8 mouse cellular contexts compared by ENCODE assay signal in genomic region chr1:131269797-131270578, GRCm38 (mm10). TPM values are rescaled to one million over a fixed set of nuclear protein-coding genes. Genes with fewer than 3 reads are reported as not detected.
DNase-seq lines count a peak whose midpoint lies in the region; ATAC-seq and TF ChIP-seq lines count a peak whose summit lies in the region.

No protein-coding gene starts in this region.

- DNase-seq in MEL-GATA-1-ER (ENCODE audit: extremely low read depth, low read depth) = peak; percentile 41
- peak; percentile 59 to 81 for DNase-seq in layer of hippocampus, adult 8-10 months (ENCODE audit: low spot score in 2 of 2)
- DNase-seq in lung, postnatal 0 days (ENCODE audit: low spot score) = peak; percentile 75
- peak; percentile 92 for DNase-seq in retina, embryonic 14.5 days (ENCODE audit: low spot score)
- DNase-seq in thymus, postnatal 25 days = peak; percentile 83

- H3K4me1 ChIP-seq in forebrain, embryonic 12.5 days = peaks cover 3% of the 10 kb centered on the region
- H3K4me1 ChIP-seq in hindbrain, embryonic 12.5 days = no peaks in the 10 kb centered on the region
- no peaks in the 10 kb centered on the region for H3K4me1 ChIP-seq in lung, postnatal 0 days (ENCODE audit: insufficient read depth, low read depth, low read length)

- no peak for TF ChIP-seq EP300 in lung, postnatal 0 days (IDR thresholded peaks at IDR 0.05)

- no peak overlapping the region for H3K9ac ChIP-seq in forebrain, embryonic 12.5 days
- no peak overlapping the region for H3K9ac ChIP-seq in hindbrain, embryonic 12.5 days
- H3K9ac ChIP-seq in lung, postnatal 0 days (replicated peaks; ENCODE audit: low read depth) = no peak overlapping the region

- peak overlapping the region; percentile 31 for H3K4me2 ChIP-seq in forebrain, embryonic 12.5 days
- peak overlapping the region; percentile 27 for H3K4me2 ChIP-seq in hindbrain, embryonic 12.5 days (replicated peaks)
- H3K4me2 ChIP-seq in lung, postnatal 0 days (replicated peaks; ENCODE audit: low read depth, low read length) = no peak overlapping the region

- H3K4me3 ChIP-seq in forebrain, embryonic 12.5 days (replicated peaks) = no peak overlapping the region
- H3K4me3 ChIP-seq in hindbrain, embryonic 12.5 days = no peak overlapping the region
- H3K4me3 ChIP-seq in lung, postnatal 0 days (ENCODE audit: low read depth, low read length) = no peak overlapping the region

- WGBS in forebrain, embryonic 12.5 days = 26% methylated on average over 22 of the region's 22 CpGs
- 27% methylated on average over 22 of the region's 22 CpGs for WGBS in hindbrain, embryonic 12.5 days
- 34% methylated on average over 22 of the region's 22 CpGs for WGBS in lung, postnatal 0 days

- H3K27me3 ChIP-seq in forebrain, embryonic 12.5 days = peaks cover 6% of the 10 kb centered on the region
- peaks cover 5% of the 10 kb centered on the region; the same call in 1 of the 2 replicates for H3K27me3 ChIP-seq in hindbrain, embryonic 12.5 days
- H3K27me3 ChIP-seq in lung, postnatal 0 days (replicated peaks; ENCODE audit: insufficient read depth, low read length) = no peaks in the 10 kb centered on the region

- no peak overlapping the region for H3K27ac ChIP-seq in forebrain, embryonic 12.5 days
- H3K27ac ChIP-seq in hindbrain, embryonic 12.5 days = no peak overlapping the region
- no peak overlapping the region for H3K27ac ChIP-seq in lung, postnatal 0 days (ENCODE audit: low read length)

- H3K36me3 ChIP-seq in forebrain, embryonic 12.5 days (replicated peaks) = no peaks in the 10 kb centered on the region
- no peaks in the 10 kb centered on the region for H3K36me3 ChIP-seq in hindbrain, embryonic 12.5 days
- H3K36me3 ChIP-seq in lung, postnatal 0 days (ENCODE audit: insufficient read depth, low read length) = peaks cover 4% of the 10 kb centered on the region; the same call in 1 of the 2 replicates

- peak; percentile 90 for TF ChIP-seq CTCF in lung, postnatal 0 days (IDR thresholded peaks at IDR 0.05)

- ATAC-seq in cerebellum, adult (ENCODE audit: insufficient number of reproducible peaks, low FRiP score, low TSS enrichment) = peak; percentile 46; the same call in 1 of the 2 replicates
- peak; percentile 76 for ATAC-seq in forebrain, embryonic 12.5 days (ENCODE audit: low FRiP score)
- ATAC-seq in hindbrain, embryonic 12.5 days (ENCODE audit: low FRiP score) = peak; percentile 67
- peak; percentile 46 for ATAC-seq in lung, postnatal 0 days

- no peaks in the 10 kb centered on the region for H3K9me3 ChIP-seq in forebrain, embryonic 12.5 days
- H3K9me3 ChIP-seq in hindbrain, embryonic 12.5 days (replicated peaks) = no peaks in the 10 kb centered on the region
- no peaks in the 10 kb centered on the region for H3K9me3 ChIP-seq in lung, postnatal 0 days (ENCODE audit: low read length)

RNA-seq across cellular contexts. Expression of gene Ikbke, which starts 9.4 kb away (rescaled TPM):
- 0.72 and 0.88 TPM in 2 replicates for polyA plus RNA-seq in forebrain, embryonic 12.5 days (2016; fragmentation: Nextera tagmentation; extraction: Ambion mirVana)
- 1.8 and 2.6 TPM in 2 replicates for polyA plus RNA-seq in hindbrain, embryonic 12.5 days (2016; fragmentation: Nextera tagmentation; extraction: Ambion mirVana)
- total RNA-seq in layer of hippocampus, adult 8-10 months (2022) = 1 to 10 TPM; 1.8 to 4.9 (median 3.4) TPM
- 2.9 and 4.1 TPM in 2 replicates for polyA plus RNA-seq in lung, postnatal 0 days (2015; fragmentation: Nextera tagmentation; extraction: Ambion mirVana)

RNA-seq across cellular contexts. Expression of gene Rassf5, which starts 24.9 kb away (rescaled TPM):
- 0.98 and 1.1 TPM in 2 replicates for polyA plus RNA-seq in forebrain, embryonic 12.5 days (2016; fragmentation: Nextera tagmentation; extraction: Ambion mirVana)
- 1.8 and 2.4 TPM in 2 replicates for polyA plus RNA-seq in hindbrain, embryonic 12.5 days (2016; fragmentation: Nextera tagmentation; extraction: Ambion mirVana)
- 10 to 100 TPM; 17.6 to 21.5 (median 18.6) TPM for total RNA-seq in layer of hippocampus, adult 8-10 months (2022)
- polyA plus RNA-seq in lung, postnatal 0 days (2015; fragmentation: Nextera tagmentation; extraction: Ambion mirVana) = 7.5 and 8.3 TPM in 2 replicates

Comparison
In these comparisons a context has a peak if more than half of its experiments do, and no peak if none do; other contexts are left out.
1. DNase-seq: peak in every context shown above with its lines; median percentile 92 in retina, embryonic 14.5 days; 83 in thymus, postnatal 25 days; 75 in lung, postnatal 0 days; 70 in layer of hippocampus, adult 8-10 months; 41 in MEL-GATA-1-ER.